Mouse (Mus musculus) liver, embryonic 14.5 days (tissue): Measurements from ENCODE around the gene Mitf. TPM values are rescaled to one million over a fixed set of nuclear protein-coding genes. Genes with fewer than 3 reads are reported as not detected.

Experiments
- ATAC-seq: fragments of 200-750 bp; cut with Nextera tagmentation; 2 replicates; pipeline ENCODE4 v1.8.0; 2017; ENCODE audit warnings: moderate number of reproducible peaks, mild to moderate bottlenecking, moderate library complexity; ENCODE audit not compliant: insufficient read depth
- DNase-seq, 3 experiments: peaks; one replicate each; pipeline ENCODE4 v3.0.0-alpha.2; 2012 to 2013; ENCODE audit warnings: low read depth in 3 of 3, low spot score in 3 of 3
- H3K27ac ChIP-seq: fragments of 300-500 bp; sonication (generic); 2 replicates; pipeline ENCODE4 v1.5.1; 2014; ENCODE audit warnings: moderate library complexity, mild to moderate bottlenecking, control low read depth, inconsistent platforms
- H3K27me3 ChIP-seq: fragments of 300-500 bp; sonication (generic); 2 replicates; pipeline ENCODE4 v1.6.1; 2014; ENCODE audit warnings: mild to moderate bottlenecking, low read length, moderate library complexity; ENCODE audit not compliant: control insufficient read depth, insufficient read depth
- H3K36me3 ChIP-seq: fragments of 300-500 bp; sonication (generic); replicated peaks from 2 replicates; pipeline ENCODE4 v1.6.1; 2014; ENCODE audit warnings: low read depth; ENCODE audit not compliant: control insufficient read depth, insufficient read depth
- H3K4me1 ChIP-seq, 2 experiments: fragments of 200-500 bp in 1 of 2; fragments of 300-500 bp in 1 of 2; sonication (generic) in 1 of 2; replicated peaks; 2 replicates each; pipeline ENCODE4 v1.6.1; 2012 to 2014; ENCODE audit warnings: antibody characterized with exemption in 1 of 2, inconsistent platforms in 1 of 2, low read length in 1 of 2; ENCODE audit not compliant: control insufficient read depth in 2 of 2, insufficient read depth in 2 of 2
- H3K4me2 ChIP-seq: fragments of 300-500 bp; sonication (generic); 2 replicates; pipeline ENCODE4 v1.6.1; 2014; ENCODE audit warnings: low read depth, mild to moderate bottlenecking, control low read depth, moderate library complexity
- H3K4me3 ChIP-seq, 2 experiments: fragments of 200-500 bp in 1 of 2; fragments of 300-500 bp in 1 of 2; sonication (generic) in 1 of 2; 2 replicates each; pipeline ENCODE4 v1.5.1; 2012 to 2014; ENCODE audit warnings: low read depth in 2 of 2, low read length in 2 of 2, mild to moderate bottlenecking in 2 of 2, control low read depth in 1 of 2, inconsistent platforms in 1 of 2, moderate library complexity in 1 of 2; ENCODE audit not compliant: insufficient read depth in 1 of 2
- H3K9ac ChIP-seq: fragments of 300-500 bp; sonication (generic); replicated peaks from 2 replicates; pipeline ENCODE4 v1.6.1; 2014; ENCODE audit warnings: mild to moderate bottlenecking, control low read depth, moderate library complexity
- H3K9me3 ChIP-seq: fragments of 300-500 bp; sonication (generic); 2 replicates; pipeline ENCODE4 v1.6.1; 2016; ENCODE audit warnings: low read length, mixed read lengths; ENCODE audit not compliant: control insufficient read depth
- CTCF ChIP-seq: IDR thresholded peaks from 2 replicates; pipeline ENCODE4 v1.5.1; 2016; ENCODE audit warnings: antibody characterized with exemption, low read depth, control low read depth
- EP300 ChIP-seq: IDR thresholded peaks from 2 replicates; pipeline ENCODE4 v1.6.1; 2016; ENCODE audit warnings: antibody characterized with exemption, low read depth
- WGBS: fragments of 180-500 bp; shearing (Covaris S2); extraction: QIAGEN DNeasy Blood & Tissue Kit; methylation state at CpG from one replicate; pipeline ENCODE4 v1.1.7; 2014; ENCODE audit not compliant: insufficient replicate concordance; 5-methylcytosine and 5-hydroxymethylcytosine counted together
- polyA plus RNA-seq, 2 experiments: library from polyadenylated mRNA; depleted of rRNA in 1 of 2; stranded (reverse) in 1 of 2; unstranded in 1 of 2; fragments of >200 nt; fragmentation: Nextera tagmentation in 1 of 2; extraction: Ambion mirVana in 1 of 2; gene quantifications; 2 replicates each; pipeline versions ENCODE4 v1.2.1 to v1.2.3; 2012 to 2014

The Mitf gene
- polyA plus RNA-seq, 2 experiments: 0.25 to 0.38 TPM

- no peak overlapping the region for H3K4me3 ChIP-seq
- peaks cover 0 to 6% of the 10 kb centered on the region in 2 experiments; a peak in 3 of 4 replicates for H3K4me1 ChIP-seq
- no peaks in the 10 kb centered on the region for H3K9me3 ChIP-seq
- H3K36me3 ChIP-seq: no peaks in the 10 kb centered on the region
- TF ChIP-seq EP300 (no peak), CTCF (no peak)
- WGBS: 70% methylated on average over 2 of the region's 2 CpGs
- no peak overlapping the region for H3K27ac ChIP-seq
- no peak overlapping the region for H3K4me2 ChIP-seq
- DNase-seq (no peak), ATAC-seq (no peak)
- no peak overlapping the region for H3K9ac ChIP-seq
- H3K27me3 ChIP-seq: no peaks in the 10 kb centered on the region
Observed at GRCm38 (mm10) chr6:97873102-97873501, 66.2 kb downstream of the Mitf start.

GRCm38 (mm10) chr6:97876990-97877389, 70.1 kb downstream of the Mitf start:
- no peaks in the 10 kb centered on the region for H3K36me3 ChIP-seq
- DNase-seq (peak in 1 of 3 experiments; percentile 2), ATAC-seq (peak; percentile 69; the same call in 1 of the 2 replicates)
- no peaks in the 10 kb centered on the region for H3K9me3 ChIP-seq
- no peaks in the 10 kb centered on the region for H3K27me3 ChIP-seq
- H3K27ac ChIP-seq: no peak overlapping the region
- H3K4me3 ChIP-seq: no peak overlapping the region
- no peak overlapping the region for H3K4me2 ChIP-seq
- peaks cover 0 to 6% of the 10 kb centered on the region in 2 experiments; a peak in 3 of 4 replicates for H3K4me1 ChIP-seq
- no peak overlapping the region for H3K9ac ChIP-seq
- 10% methylated on average over 2 of the region's 2 CpGs for WGBS
- no peak for TF ChIP-seq CTCF
- no peak for TF ChIP-seq EP300

GRCm38 (mm10) chr6:97877492-97877891, 70.6 kb downstream of the Mitf start:
- Histone ChIP-seq H3K4me2 (no peak overlapping the region), H3K4me1 (peaks cover 0 to 6% of the 10 kb centered on the region in 2 experiments; a peak in 3 of 4 replicates), H3K27me3 (no peaks in the 10 kb centered on the region), H3K36me3 (no peaks in the 10 kb centered on the region), H3K4me3 (no peak overlapping the region), H3K9me3 (no peaks in the 10 kb centered on the region), H3K27ac (no peak overlapping the region), H3K9ac (no peak overlapping the region)
- 40% methylated on average over 6 of the region's 6 CpGs for WGBS
- ATAC-seq (no peak), DNase-seq (no peak)
- TF ChIP-seq CTCF (no peak), EP300 (no peak)

GRCm38 (mm10) chr6:97880363-97880762, 73.5 kb downstream of the Mitf start:
- H3K4me1 ChIP-seq: peaks cover 0 to 6% of the 10 kb centered on the region in 2 experiments; a peak in 3 of 4 replicates
- H3K4me3 ChIP-seq: no peak overlapping the region
- DNase-seq (no peak), ATAC-seq (no peak)
- no peaks in the 10 kb centered on the region for H3K36me3 ChIP-seq
- no peak overlapping the region for H3K27ac ChIP-seq
- 56% methylated on average over 5 of the region's 5 CpGs for WGBS
- H3K9me3 ChIP-seq: no peaks in the 10 kb centered on the region
- H3K9ac ChIP-seq: no peak overlapping the region
- no peak overlapping the region for H3K4me2 ChIP-seq
- no peaks in the 10 kb centered on the region for H3K27me3 ChIP-seq
- TF ChIP-seq EP300 (no peak), CTCF (no peak)

- no peaks in the 10 kb centered on the region for H3K27me3 ChIP-seq
- H3K27ac ChIP-seq: no peak overlapping the region
- WGBS: 53% methylated on average over 3 of the region's 3 CpGs
- DNase-seq: no peak
- no peak overlapping the region for H3K9ac ChIP-seq
- TF ChIP-seq CTCF (no peak), EP300 (no peak)
- ATAC-seq: no peak
- peaks cover 0 to 5% of the 10 kb centered on the region in 2 experiments; a peak in 3 of 4 replicates for H3K4me1 ChIP-seq
- no peak overlapping the region for H3K4me3 ChIP-seq
- no peak overlapping the region for H3K4me2 ChIP-seq
- H3K9me3 ChIP-seq: no peaks in the 10 kb centered on the region
- H3K36me3 ChIP-seq: no peaks in the 10 kb centered on the region
Observed at GRCm38 (mm10) chr6:97881935-97882334, 75.1 kb downstream of the Mitf start.
